ENCODE assay signal across 17 mouse cellular contexts in genomic region chrX:101585455-101585854, GRCm38 (mm10). TPM values are rescaled to one million over a fixed set of nuclear protein-coding genes. Genes with fewer than 3 reads are reported as not detected.
A peak's percentile ranks its signal among the peaks of the same experiment; 100 is the strongest.
DNase-seq lines count a peak whose midpoint lies in the region; ATAC-seq lines count a peak whose summit lies in the region.
"Had no signal": no experiment of that assay in that cellular context is flagged by ENCODE, and none has a peak within 500 bp of the region (broad histone marks: within the 10 kb centered on the region; RNA-seq: fewer than 3 reads in every experiment).

No protein-coding gene starts in this region.

- DNase-seq in spleen, adult 12 weeks (ENCODE audit: low spot score) = no peak
- DNase-seq in retina, postnatal 1 day = no peak
- DNase-seq: adrenal gland, adult 2 months; adrenal gland, adult 8-10 months; adrenal gland, postnatal 10 days; adrenal gland, postnatal 14 days; adrenal gland, postnatal 25 days; adrenal gland, postnatal 36 days; B cell, adult 2 months; cerebellum, adult 11 months; cerebellum, adult 11-12 months; cerebellum, adult 18-20 months had no signal

- peak; percentile 87 for ATAC-seq in megakaryocyte progenitor cell, adult 5-6 weeks (replicated peaks; ENCODE audit: poor library complexity)
- peak; percentile 92 for ATAC-seq in megakaryocyte-erythroid progenitor cell, adult 5-6 weeks (replicated peaks; ENCODE audit: low FRiP score, low TSS enrichment, poor library complexity, severe bottlenecking)
- ATAC-seq: activated CD4-positive, CD25-positive, alpha-beta regulatory T cell, adult 4 months; CD4-positive, CD25-positive, alpha-beta regulatory T cell, adult 4 months; Patski had no signal

RNA-seq across cellular contexts. Expression of gene Taf1, which starts 52.9 kb away (rescaled TPM):
- 43.6 and 45.3 TPM in 2 replicates for total RNA-seq in megakaryocyte progenitor cell, adult 5-6 weeks (2015)
- 49.3 and 87.1 TPM in 2 replicates for total RNA-seq in megakaryocyte progenitor cell, adult 5-6 weeks (2017)
- total RNA-seq in megakaryocyte-erythroid progenitor cell, adult 5-6 weeks (2014; fragmentation: Nextera tagmentation) = 45.3 and 55.7 TPM in 2 replicates
- total RNA-seq in megakaryocyte-erythroid progenitor cell, adult 5-6 weeks (2017) = 75.8 and 103 TPM in 2 replicates

RNA-seq across cellular contexts. Expression of gene Ogt, which starts 54.4 kb away (rescaled TPM):
- 85.2 and 148 TPM in 2 replicates for total RNA-seq in megakaryocyte progenitor cell, adult 5-6 weeks (2015)
- 53.9 and 80.9 TPM in 2 replicates for total RNA-seq in megakaryocyte progenitor cell, adult 5-6 weeks (2017)
- 218 and 280 TPM in 2 replicates for total RNA-seq in megakaryocyte-erythroid progenitor cell, adult 5-6 weeks (2014; fragmentation: Nextera tagmentation)
- total RNA-seq in megakaryocyte-erythroid progenitor cell, adult 5-6 weeks (2017) = 70.8 and 93.6 TPM in 2 replicates
